Mouse (Mus musculus) WW6 (cell line): ENCODE measurements around the gene Tnnt2.
A peak's percentile ranks its signal among the peaks of the same experiment; 100 is the strongest.

Experiments
- DNase-seq: peaks from one replicate; pipeline ENCODE4 v3.0.0-alpha.2; 2013; ENCODE audit warnings: low read depth, low spot score

The Tnnt2 gene

DNA sequence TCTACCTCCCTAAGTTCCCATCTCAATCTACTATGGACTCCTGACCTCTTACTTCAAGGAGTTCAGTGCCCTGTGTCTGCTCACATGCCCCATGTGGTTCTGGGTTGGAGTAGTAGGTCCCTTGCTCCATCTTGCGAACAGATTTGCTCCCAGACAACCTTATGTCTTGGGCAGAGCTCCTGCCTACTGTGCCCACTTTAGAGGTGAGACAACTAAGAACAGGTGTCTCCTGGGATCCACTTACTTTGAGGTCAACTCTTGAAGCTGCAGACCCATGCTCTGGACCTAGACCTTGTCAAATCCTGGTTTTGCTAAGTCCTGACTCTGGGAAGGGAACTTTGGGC is 19.2 kb downstream of the Tnnt2 start:
- DNase-seq = no peak

DNA sequence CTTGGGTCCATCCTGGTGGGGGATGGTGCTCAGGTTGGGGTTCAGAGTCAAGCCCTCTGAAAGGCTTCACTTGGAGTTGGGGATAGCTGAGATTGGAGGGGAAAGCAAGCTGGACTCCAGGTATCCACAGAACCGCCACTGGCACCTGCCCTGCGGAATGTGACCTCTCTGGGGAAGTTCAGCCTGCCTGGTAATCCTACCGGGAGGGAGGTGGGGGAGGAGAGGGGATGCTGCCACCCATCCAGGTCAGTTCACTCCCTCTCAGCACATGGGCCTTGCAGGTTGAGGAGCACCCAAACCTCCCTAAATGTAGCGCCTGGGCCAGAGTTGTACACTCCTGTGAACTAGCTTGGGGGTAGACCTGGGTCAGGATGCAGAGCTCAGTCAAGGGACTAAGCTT is 19.9 kb downstream of the Tnnt2 start:
- DNase-seq = no peak

DNA sequence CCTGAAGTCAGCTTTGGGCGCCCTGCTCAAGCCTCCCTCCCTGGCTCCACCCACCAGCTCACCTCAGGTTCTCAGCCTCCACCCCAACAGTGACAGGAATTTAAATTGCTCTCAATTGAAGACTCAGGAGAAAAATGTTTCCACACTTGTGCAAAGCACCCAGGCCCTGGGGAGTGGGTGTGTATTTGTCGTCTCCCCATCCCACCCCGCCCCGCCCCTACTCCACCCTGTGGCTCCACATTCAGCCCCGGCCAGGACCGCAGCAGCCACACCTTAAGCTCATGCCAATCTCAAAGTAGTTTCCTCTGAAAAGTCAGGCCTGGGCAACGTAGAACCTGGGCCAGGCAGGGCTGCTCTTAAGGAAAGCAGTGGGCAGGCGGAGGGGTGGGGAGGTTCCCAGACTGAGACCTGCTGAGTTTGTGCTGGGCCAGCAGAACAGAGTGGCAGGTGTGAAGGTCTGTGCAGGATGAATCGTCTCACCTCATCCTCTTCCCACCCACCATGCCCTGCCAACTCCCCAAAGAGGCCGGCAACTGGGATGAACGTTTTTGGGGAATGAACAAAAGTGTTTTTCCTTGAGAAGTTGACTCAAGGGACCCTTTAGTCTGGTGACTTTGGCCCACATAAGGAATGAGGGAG is 21.1 kb downstream of the Tnnt2 start:
- DNase-seq = no peak

DNA sequence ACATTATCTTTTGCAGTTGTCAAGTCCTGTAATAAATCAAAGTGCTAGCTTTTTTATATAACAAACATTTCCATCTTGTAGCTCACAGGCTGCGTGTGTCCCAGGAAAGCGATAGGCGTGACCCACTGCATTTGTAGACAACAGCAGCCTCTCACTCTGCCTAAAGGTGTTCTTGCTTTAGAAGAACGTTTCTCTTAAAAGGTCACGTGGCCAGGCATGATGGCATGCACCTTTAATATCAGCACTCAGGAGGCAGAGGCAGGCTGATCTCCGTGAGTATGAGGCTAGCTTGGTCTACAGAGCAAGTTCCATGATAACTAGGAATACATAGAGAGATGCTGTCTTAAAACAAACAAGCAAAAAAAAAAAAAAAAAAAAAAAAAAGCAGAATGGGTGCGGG is 22.4 kb downstream of the Tnnt2 start:
- no peak for DNase-seq

DNA sequence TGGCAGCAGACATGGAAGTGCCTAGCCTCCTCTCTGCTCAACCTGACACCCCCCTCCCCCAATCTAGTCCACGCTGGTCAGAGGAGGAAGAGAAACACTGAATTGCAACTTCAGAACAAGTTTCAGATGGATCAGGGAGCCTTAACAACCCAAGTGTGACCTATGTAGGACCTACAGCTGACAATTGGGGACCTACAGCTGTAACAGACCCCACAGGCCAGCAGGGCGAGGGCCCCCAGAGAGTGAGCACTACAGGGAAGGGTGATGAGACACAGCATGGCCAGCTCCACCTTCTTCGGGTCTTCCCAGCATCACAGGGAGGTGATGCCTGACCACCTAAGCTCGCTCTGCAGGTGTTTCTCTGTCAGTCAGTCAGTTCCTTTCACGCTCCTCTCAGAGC is 24.9 kb downstream of the Tnnt2 start:
- no peak for DNase-seq

DNA sequence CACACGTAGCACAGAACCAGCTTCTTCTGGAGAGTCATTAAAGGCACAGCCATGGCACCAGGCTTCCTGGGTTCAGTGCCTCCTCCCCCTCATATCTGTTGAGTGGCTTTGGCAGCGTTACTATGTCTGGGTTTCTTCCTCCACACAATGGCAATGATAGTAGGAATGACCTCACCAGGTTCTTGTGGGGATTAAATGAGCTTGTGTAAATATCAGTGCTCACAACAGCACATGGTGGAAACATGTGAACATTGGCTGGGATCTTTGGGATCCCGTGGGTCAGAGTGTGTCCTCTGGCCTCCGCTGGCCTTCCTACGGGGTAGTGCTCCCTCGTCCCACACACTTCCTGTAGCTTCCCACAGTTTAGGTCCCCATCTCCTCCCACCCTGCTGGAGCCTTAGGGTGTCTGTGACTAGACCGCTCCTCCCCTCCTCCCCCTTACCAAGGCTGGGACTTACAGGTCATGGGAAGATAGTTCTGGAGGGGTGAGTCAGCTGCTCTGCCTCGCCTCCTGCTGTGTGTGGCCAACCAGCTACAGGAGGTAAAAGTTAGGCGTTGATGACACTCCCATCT is 25.9 kb downstream of the Tnnt2 start:
- DNase-seq = no peak

DNA sequence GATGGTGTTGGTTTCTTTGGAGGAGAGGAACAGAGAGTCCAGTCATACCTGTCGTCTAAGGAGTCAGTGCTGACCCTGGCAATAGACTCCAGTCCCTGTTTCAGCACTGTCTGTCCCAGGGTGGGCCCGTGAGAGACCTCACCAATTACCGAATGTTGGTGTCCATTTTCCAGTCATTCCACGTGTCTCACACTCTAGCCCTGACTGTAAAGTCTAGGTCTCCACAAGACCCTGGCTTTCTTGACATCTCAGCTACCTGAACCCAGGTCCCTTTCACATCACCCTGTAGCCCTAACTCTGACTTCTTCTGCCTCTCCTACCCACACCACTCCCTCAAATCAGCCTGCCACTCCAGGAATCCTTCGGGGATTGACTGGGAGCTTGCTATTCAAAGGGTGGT is 26.4 kb downstream of the Tnnt2 start:
- DNase-seq = no peak

DNA sequence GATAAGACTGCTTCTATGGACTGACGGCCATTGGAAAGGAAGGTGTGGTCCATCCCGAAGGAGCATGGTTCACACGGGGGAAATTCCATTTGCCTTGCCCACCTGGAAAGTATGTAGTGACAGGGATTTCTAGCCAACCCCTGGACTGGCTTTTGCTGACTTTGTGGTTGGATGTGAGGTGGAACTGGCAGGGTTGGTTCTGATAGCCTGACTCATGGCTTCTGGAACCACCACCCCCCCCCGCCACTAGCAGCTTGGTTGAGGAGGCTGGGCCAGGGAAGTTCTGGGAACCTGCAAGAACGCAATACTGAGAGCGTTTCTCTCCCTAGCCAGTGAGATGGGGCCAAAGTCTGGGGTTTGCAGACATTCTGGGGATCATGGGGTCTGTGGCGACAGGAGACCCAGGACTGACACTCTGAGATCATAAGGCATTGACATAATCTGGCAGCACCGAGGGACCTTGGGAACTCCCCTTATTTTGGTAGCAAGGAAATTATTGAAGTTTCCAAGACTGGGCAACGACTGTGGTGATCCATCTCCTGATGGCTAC is 27.7 kb downstream of the Tnnt2 start:
- no peak for DNase-seq

DNA sequence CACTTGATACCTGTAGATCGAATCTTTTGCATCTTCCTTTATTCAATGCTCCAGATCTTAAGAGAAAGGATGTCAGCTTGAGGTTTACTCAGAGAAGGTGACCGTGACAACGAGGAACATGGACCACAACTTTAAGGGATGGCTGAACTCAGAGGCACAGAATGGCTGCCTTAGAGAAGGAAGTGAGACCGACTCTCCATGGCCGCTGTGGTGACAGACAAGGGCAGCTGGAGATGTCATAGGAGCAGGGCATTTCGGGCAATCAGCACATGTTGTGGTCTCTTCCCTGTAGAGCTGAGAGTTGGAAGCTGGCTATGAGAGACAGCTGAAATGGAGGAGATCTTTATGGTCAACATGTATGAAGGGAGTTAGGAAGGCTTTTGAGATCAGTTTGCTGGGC is 28.7 kb downstream of the Tnnt2 start:
- DNase-seq = no peak

DNA sequence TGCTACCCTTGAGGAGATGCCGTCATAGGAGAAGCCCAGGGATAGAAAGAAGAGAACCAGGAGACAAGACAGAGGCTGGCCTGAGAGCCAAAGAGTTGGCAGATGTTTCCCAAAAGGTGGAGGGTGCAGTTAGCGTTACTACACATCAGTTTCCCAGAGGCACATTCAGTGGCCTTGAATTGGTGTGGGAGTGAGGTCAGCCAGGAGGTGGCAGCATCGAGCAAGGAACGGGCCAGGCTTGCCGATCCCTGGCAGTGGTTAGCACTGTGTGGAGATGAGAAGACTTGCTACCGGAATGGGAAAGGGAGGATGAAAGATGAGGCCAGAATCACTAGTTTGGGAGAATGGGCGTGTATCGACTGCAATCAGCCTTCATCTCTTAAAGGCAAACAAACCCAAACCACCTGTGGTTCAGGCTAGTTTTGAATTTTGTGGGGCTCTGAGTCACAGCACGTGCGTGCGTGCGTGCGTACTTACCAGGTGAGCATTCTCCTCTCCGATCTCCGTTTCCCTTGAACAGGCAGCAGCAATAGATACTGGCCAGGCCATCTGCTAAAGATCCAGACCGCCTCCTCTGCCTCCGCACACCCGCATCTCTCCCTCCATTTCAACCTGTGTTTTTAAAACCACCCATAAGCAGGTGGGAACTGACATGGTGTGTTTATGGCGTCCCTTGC is 29.5 kb downstream of the Tnnt2 start:
- DNase-seq = peak; percentile 53

DNA sequence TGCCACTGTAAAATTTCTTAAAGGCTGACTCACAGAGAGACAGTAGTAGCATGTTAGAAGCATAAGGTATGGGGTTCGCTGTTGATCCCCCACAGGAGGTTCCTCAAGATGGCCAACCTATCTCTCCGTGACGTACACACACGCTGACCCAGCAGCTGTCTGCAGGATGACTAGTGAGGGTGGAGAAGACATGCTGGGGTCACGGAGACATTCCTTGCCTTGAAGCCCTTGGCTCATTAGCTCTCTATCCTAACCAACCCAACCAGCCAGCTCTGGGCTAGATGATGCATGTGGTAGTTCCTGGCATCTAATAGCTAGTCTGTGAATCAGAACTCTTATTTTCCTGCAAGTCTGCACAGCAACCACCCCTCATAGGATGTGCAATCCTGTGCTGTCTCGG is 32.4 kb downstream of the Tnnt2 start:
- no peak for DNase-seq

DNA sequence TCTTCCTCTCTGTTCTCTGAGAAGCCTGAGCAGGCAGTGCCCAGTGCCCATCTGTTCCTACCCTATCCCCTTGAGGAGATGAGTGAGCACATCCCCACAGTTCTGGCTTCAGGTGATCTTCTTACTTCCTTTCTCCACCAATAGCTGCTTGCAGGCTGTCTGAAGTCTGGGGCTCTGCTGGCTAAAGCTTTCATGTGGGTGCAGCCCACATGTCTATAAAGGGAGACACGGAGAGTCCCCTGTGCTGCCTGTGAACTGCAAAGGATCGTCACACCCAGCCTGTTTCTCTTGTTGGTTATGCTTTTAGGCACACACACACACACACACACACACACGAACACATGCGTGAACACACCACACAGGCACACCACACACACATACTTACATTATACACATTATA is 36.8 kb downstream of the Tnnt2 start:
- DNase-seq = no peak

DNA sequence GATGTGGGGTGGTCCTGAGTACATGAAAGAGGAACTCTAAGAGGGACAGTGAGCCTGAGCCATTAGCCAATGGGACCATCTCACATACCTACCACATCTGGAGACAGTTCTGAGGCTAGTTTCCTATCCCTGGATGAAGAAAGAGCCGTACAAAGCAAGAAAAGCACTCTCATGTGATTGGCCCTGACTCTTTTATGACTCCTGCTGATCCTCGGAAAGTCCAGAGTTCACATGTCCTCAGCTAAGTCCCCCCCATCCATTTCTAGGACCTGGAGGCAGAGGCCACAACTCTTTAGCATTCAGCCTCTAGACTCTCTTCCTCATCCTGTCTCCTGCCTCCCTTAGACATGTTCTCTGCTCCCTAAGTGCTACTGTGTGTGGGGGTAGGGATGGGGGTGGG is 41.1 kb downstream of the Tnnt2 start:
- DNase-seq = no peak

DNA sequence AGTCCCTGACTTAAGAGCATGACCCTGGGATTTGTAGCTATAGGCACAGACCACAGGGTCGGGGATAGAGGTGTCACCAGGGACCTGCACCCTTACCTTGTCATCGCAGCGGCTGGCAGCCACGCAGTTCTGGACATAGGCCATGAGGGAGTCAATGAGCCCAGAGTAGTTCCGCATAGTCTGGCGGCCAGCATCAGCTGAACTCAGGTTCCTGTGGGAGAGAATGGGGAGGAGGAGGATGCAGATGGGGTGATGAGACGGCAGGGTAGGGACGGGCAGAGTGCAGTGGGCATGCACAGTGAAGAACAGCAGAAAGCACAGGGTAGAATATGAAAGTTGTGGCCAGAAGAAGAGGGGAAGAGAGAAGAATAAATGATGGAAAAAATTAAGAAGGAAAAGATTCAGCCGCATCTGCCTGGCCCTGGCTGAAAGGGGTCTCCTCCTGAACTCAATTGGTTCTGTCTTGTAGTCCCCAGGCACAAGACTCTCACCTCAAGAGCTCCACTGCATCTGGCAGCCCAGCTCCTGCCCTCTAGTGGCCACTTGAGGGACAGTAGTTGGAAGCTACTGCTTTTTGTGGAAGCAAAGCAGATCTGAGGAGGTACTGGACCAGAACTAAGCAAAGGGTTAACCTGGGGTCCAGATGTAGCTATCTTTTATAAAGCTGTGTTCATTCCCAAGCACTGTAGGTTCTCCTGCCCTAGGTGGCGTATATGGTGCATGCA is 46.4 kb downstream of the Tnnt2 start:
- no peak for DNase-seq

DNA sequence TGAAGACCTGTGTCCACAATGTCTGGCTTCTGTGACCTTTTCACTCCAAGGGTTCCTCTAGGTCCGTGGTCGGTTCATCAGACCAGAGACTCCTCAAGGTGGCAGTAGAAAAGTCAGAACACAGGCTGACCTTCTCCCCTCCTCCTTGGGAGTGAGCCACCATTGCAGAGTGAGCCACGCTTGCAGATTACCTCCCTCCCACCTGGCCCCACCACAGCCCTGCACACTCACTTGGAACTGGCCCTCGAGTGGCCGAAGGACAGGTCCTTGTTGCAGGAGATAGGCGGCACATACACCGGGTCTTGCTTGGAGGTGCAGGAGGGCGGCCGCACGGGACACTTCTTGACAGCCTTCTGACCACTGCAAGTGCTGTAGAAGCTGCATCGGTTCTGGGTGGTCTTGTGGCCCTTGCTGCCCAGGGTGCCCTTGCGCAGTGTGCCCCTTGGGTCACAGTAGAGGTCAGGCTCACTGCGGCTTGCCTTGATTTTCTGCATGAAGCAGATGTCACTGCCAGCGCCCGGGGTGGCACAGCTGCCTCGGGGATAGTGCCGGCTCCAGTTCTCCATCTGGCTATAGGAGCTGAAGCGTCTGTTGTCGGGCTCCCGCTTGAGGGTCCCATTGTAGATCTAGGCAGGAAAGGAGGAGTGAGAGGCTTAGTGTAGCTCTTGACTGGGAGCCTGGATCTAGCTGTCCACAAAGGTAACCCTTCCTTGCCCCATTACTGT is 53.5 kb downstream of the Tnnt2 start:
- no peak for DNase-seq

DNA sequence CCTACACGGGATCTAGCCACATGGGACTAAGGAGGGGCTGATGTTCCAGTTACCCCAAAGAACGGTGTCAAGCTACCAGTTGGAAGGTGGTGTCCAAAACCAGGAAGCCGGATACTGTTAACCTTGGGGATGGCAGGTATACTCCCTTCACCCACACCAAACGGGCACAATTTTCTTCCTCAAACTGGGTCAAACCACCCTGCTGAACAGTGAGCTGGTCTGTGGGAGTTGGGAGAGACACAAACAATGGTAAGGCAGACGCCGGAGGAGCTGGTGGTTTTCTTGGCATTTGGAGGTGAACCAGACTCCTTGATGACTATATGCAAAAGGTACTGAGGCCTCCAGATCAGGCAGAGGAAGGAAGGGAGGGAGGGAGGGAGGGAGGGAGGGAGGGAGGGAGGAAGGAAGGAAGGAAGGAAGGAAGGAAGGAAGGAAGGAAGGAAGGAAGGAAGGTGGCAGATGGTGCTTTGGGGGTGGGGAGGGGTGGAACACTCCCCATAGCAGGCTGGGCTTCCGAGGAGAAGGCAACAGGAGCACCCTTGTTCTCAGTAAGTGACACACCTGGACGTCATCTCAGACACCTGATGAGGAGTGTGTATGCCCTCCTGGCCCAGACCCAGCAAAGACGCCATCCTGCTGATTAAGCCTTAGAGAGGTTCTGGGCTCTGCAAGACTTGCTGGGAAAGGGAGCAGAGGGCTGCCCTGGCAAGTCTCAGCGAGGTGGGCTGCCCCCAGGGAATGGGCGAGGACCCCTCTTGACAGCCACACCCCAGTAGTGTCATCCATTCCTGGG is 55.5 kb downstream of the Tnnt2 start:
- no peak for DNase-seq

DNA sequence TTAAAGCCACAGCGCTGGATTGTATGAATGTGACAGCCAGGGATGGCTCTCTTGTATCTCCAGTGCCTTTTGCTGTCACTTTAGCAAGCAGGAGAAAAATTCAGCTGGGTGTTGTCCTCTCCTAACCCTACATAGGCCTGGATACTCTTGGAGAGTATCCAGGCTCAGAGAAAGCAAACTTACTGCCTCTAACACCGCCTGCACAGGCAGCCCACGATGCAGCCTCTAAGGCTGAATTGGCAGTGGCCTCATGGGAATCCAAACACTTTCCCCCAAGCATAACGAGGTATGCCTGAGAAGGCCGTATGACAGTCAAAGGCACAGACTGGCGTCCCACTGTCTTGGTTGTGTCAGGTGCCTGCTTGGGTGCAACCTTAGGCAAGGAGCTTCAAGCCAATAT is 56.1 kb downstream of the Tnnt2 start:
- no peak for DNase-seq

DNA sequence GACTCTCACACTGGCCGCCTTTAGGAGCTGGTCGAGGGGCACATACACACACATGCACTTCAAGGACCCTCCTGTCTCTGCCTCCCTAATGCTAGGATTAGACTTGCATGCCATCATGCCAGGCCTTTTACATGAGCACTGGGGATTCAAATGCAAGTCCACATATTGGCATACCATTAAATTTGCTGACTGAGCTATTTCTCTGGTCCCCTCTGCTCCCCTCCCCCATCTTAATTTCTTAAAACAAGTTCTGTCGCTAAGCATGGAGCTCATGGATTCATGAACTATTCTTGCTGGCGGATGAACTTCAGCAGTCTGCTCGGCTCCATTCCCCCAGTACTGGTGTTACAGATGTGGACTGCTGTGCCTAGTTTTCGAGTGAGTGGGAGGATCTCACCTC is 56.6 kb downstream of the Tnnt2 start:
- no peak for DNase-seq

DNA sequence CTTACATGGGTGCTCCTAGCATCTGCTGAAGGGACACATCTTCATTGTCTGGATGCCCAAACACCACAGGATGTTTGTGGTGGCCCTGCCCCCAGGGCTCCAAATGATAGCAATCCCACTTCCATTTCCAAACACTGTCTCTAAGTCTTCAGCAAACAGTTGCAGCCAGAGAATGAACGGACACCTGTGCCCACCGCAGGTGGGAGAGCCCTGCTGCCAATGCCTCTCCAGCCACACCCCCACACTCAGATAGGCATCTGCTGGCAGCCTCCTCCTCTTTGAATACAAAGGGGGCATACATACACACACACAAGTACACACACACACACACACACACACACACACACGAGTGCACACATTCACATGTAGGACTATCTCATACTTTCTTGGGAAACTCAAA is 57.2 kb downstream of the Tnnt2 start:
- no peak for DNase-seq

DNA sequence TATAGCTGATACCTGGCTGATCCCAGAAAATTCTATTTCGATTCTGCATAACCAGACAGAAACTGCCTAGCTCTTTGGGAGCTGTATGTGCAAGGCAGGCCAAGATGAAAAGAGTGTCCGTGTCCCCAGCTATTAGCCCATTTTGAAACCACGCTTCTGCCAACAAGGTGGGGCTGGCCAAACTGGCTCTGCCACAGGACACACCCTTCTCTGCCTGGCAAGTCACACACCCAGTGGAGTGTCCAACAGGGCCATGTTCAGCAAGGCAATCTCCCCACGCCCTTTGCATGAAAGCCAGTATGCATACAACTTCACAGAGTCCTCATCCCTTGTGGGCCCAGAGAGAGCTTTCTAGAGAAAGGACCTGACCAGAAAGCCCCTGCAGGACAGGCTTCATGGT is 59.2 kb downstream of the Tnnt2 start:
- no peak for DNase-seq

DNA sequence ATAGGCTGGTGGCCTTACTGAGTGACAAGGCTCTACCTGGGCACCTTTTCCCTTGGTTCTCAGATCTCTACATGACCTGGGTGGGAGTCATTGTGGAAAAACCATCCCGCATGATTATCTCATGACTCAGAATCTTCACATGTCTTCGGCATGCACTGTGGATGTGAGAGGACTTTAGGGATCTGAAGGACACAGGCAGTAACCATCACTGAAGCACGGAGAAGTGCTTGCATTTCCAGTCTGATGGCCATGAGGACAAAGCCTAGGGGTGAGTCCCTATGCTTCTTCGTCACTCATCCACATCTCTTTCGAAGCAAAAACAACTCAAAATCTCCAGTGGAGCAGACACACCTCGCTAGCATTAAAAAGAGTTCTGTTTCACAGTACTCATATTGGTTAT is 63.1 kb downstream of the Tnnt2 start:
- no peak for DNase-seq
